Mouse (Mus musculus) heart, embryonic 14.5 days (tissue): ENCODE measurements at regions not wholly inside any gene's neighbourhood (a gene's known extent, or its start where the extent isn't known, plus 50 kb on each side); places are given as distances from the start of the nearest gene placed in this dataset.

Source experiments
- ATAC-seq: fragments of 200-750 bp; cut with Nextera tagmentation; 2 replicates; pipeline ENCODE4 v1.8.0; 2017; ENCODE audit warnings: low read depth, moderate TSS enrichment; ENCODE audit not compliant: insufficient number of reproducible peaks, insufficient read depth, low FRiP score
- H3K27ac ChIP-seq, 2 experiments: fragments of 200-500 bp in 1 of 2; fragments of 300-500 bp in 1 of 2; sonication (generic) in 1 of 2; replicated peaks in 1 of 2; 2 replicates each; pipeline ENCODE4 v1.5.1; 2012 to 2014; ENCODE audit warnings: low read depth in 2 of 2, low read length in 2 of 2, control low read depth in 1 of 2, mild to moderate bottlenecking in 1 of 2, mixed read lengths in 1 of 2; ENCODE audit not compliant: control insufficient read depth in 1 of 2, insufficient read depth in 1 of 2
- H3K27me3 ChIP-seq: fragments of 300-500 bp; sonication (generic); 2 replicates; pipeline ENCODE4 v1.6.1; 2014; ENCODE audit warnings: mild to moderate bottlenecking, low read length, control low read depth; ENCODE audit not compliant: control insufficient read depth, insufficient read depth
- H3K36me3 ChIP-seq: fragments of 300-500 bp; sonication (generic); 2 replicates; pipeline ENCODE4 v1.6.1; 2014; ENCODE audit warnings: mild to moderate bottlenecking, control low read depth, low read length, mixed read lengths; ENCODE audit not compliant: control insufficient read depth, insufficient read depth
- H3K4me1 ChIP-seq, 2 experiments: fragments of 200-500 bp in 1 of 2; fragments of 300-500 bp in 1 of 2; sonication (generic) in 1 of 2; 2 replicates each; pipeline ENCODE4 v1.6.1; 2012 to 2014; ENCODE audit warnings: low read length in 2 of 2, control low read depth in 1 of 2, mixed read lengths in 1 of 2; ENCODE audit not compliant: control insufficient read depth in 2 of 2, insufficient read depth in 2 of 2
- H3K4me2 ChIP-seq: fragments of 300-500 bp; sonication (generic); 2 replicates; pipeline ENCODE4 v1.6.1; 2014; ENCODE audit warnings: mild to moderate bottlenecking, low read length
- H3K4me3 ChIP-seq, 2 experiments: fragments of 200-500 bp in 1 of 2; fragments of 300-500 bp in 1 of 2; sonication (generic) in 1 of 2; 2 replicates each; pipeline ENCODE4 v1.5.1; 2012 to 2014; ENCODE audit warnings: low read length in 2 of 2, mild to moderate bottlenecking in 2 of 2, control low read depth in 1 of 2, low read depth in 1 of 2, moderate library complexity in 1 of 2; ENCODE audit not compliant: control insufficient read depth in 1 of 2, insufficient read depth in 1 of 2
- H3K9ac ChIP-seq: fragments of 300-500 bp; sonication (generic); 2 replicates; pipeline ENCODE4 v1.6.1; 2014; ENCODE audit warnings: mild to moderate bottlenecking, low read length
- H3K9me3 ChIP-seq: fragments of 300-500 bp; sonication (generic); 2 replicates; pipeline ENCODE4 v1.6.1; 2016; ENCODE audit warnings: low read length, control low read depth; ENCODE audit not compliant: control insufficient read depth
- WGBS: fragments of 180-500 bp; shearing (Covaris S2); extraction: QIAGEN DNeasy Blood & Tissue Kit; methylation state at CpG from one replicate; pipeline ENCODE4 v1.1.7; 2014; 5-methylcytosine and 5-hydroxymethylcytosine counted together

- Histone ChIP-seq H3K9me3 (0 out of 2 replicates have a peak, but pooled peaks cover 2% of the 10 kb centered on the region), H3K4me1 (no peaks in the 10 kb centered on the region), H3K4me3 (no peak overlapping the region), H3K27me3 (no peaks in the 10 kb centered on the region), H3K4me2 (no peak overlapping the region), H3K27ac (no peak overlapping the region), H3K36me3 (no peaks in the 10 kb centered on the region), H3K9ac (no peak overlapping the region)
- WGBS: 89% methylated on average over 4 of the region's 4 CpGs
- no peak for ATAC-seq
These were observed 279.8 kb upstream of the Mad2l1 start for GRCm38 (mm10) chr6:66255378-66255777.

GRCm38 (mm10) chr6:66263429-66263828 lies 271.8 kb upstream of the Mad2l1 start:
- no peaks in the 10 kb centered on the region for H3K9me3 ChIP-seq
- H3K9ac ChIP-seq: no peak overlapping the region
- H3K36me3 ChIP-seq: no peaks in the 10 kb centered on the region
- no peak overlapping the region for H3K4me2 ChIP-seq
- no peaks in the 10 kb centered on the region for H3K4me1 ChIP-seq
- no peak overlapping the region for H3K27ac ChIP-seq
- WGBS: 65% methylated on average over 3 of the region's 3 CpGs
- ATAC-seq: no peak
- H3K4me3 ChIP-seq: no peak overlapping the region
- H3K27me3 ChIP-seq: no peaks in the 10 kb centered on the region

DNA sequence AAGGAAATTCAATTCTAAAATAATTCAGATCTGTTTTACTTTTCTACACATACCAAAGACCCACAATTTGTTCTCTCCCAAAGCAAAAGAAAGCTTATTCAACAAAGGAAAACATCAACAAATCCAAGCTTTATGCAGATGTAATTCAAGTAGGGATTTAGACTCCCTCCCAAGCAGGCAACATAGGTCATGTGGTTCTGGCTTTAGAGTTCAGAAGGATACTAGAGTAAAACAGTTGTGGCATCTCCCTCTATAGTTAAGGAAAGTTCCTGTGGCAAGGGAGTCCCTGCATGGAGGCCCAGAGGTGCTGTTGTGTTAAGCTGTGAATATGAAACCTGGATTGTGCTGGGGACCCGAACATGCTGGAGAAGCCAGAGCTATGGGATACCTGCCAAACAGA lies 271.3 kb upstream of the Mad2l1 start:
- no peak for ATAC-seq
- no peaks in the 10 kb centered on the region for H3K36me3 ChIP-seq
- H3K4me3 ChIP-seq: no peak overlapping the region
- H3K4me2 ChIP-seq: no peak overlapping the region
- 79% methylated on average over 1 of the region's 1 CpGs for WGBS
- H3K27me3 ChIP-seq: no peaks in the 10 kb centered on the region
- H3K27ac ChIP-seq: no peak overlapping the region
- no peaks in the 10 kb centered on the region for H3K4me1 ChIP-seq
- H3K9me3 ChIP-seq: no peaks in the 10 kb centered on the region
- H3K9ac ChIP-seq: no peak overlapping the region

DNA sequence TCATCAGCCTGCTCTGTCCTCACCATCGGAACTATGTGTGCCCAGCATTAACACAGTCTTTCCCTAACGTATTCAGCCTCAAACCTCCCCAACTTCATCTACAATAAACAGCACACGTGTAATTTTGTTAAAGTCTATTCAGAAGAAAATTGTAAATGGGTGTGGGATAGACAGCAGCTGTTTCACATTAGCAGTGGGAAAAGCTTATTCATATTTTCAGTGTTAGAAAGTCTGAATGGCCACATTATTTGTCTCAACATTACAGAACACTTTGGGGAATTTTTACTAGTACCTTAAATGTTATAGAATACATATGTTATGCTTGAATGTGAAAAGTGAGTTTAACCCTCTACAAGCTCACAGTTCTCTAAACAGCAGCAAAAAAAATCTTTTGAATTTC lies 266.8 kb upstream of the Mad2l1 start:
- H3K4me1 ChIP-seq: peaks cover 2 to 8% of the 10 kb centered on the region in 2 experiments; a peak in 2 of 4 replicates
- WGBS: 63% methylated on average over 3 of the region's 3 CpGs
- H3K4me2 ChIP-seq: no peak overlapping the region
- H3K4me3 ChIP-seq: no peak overlapping the region
- H3K9me3 ChIP-seq: no peaks in the 10 kb centered on the region
- H3K27ac ChIP-seq: no peak overlapping the region
- H3K36me3 ChIP-seq: no peaks in the 10 kb centered on the region
- H3K27me3 ChIP-seq: no peaks in the 10 kb centered on the region
- ATAC-seq: no peak
- H3K9ac ChIP-seq: no peak overlapping the region

DNA sequence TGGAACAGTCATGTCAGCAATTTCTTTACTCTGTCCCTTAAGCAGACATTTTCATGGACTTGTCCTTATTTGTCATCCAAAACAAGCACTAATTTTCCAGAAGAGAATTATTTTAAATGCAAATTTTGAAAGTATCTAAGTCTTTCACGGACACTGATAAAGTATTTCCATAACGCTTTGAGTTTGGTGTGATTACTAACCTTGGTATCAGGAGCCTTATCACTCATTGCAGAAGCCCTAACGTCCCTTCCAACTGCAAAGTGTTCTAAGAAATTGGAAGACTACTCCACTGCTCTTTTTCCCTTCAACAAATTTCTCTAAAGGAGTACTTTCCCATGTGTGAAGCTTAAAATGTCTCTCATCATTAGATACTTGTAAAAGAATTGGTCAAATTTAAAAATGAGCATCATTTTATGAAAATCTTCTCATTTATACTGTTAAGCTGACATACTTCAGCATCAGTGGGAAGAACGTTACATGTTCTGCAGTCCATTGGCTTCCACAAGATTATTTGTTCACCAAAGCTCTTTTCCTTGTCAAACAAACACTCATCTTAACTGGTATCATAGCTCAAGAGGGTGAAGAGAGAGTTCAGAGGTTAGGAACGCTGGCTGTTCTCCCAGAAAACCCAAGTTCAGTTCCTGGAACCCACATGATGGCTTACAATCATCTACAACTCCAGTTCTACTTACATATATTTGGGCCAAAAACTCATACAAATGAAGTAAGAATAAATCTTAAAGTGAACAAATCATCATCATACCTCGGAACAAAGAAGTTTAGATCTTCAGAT lies 263.6 kb upstream of the Mad2l1 start:
- no peak for ATAC-seq
- Histone ChIP-seq H3K27me3 (no peaks in the 10 kb centered on the region), H3K36me3 (no peaks in the 10 kb centered on the region), H3K27ac (no peak overlapping the region), H3K9ac (no peak overlapping the region), H3K4me1 (peaks cover 2 to 8% of the 10 kb centered on the region in 2 experiments; a peak in 2 of 4 replicates), H3K4me2 (no peak overlapping the region), H3K9me3 (no peaks in the 10 kb centered on the region), H3K4me3 (no peak overlapping the region)
- 32% methylated on average over 6 of the region's 6 CpGs for WGBS

GRCm38 (mm10) chr6:66272216-66272615 lies 263.0 kb upstream of the Mad2l1 start:
- Histone ChIP-seq H3K9ac (no peak overlapping the region), H3K36me3 (no peaks in the 10 kb centered on the region), H3K27ac (no peak overlapping the region), H3K4me2 (no peak overlapping the region), H3K4me1 (peaks cover 2 to 8% of the 10 kb centered on the region in 2 experiments; a peak in 2 of 4 replicates), H3K27me3 (no peaks in the 10 kb centered on the region), H3K9me3 (no peaks in the 10 kb centered on the region), H3K4me3 (no peak overlapping the region)
- 44% methylated on average over 2 of the region's 2 CpGs for WGBS
- ATAC-seq: no peak

DNA sequence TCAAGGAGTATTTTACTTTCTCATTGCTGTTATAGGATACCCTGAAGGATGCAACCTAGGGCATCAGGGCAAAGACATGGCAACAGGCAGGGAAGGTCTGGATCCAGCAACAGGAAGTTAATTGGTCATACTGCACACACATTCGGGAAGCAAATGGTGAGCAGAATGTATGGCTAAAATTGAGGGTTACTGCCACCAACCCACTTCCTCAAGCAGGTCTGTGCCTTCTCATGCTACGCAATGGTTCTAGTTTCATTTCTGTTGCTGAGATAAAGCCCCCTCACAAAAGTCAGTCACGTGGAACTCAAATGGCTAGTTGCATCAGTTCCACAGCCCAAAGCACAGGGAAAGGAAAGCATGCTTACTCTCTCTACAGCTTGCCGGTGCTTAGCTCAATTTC lies 260.5 kb upstream of the Mad2l1 start:
- no peak overlapping the region for H3K4me2 ChIP-seq
- H3K27me3 ChIP-seq: no peaks in the 10 kb centered on the region
- no peak overlapping the region for H3K27ac ChIP-seq
- WGBS: 82% methylated on average over 4 of the region's 4 CpGs
- no peaks in the 10 kb centered on the region for H3K36me3 ChIP-seq
- peaks cover 3% of the 10 kb centered on the region; the same call in 1 of the 2 replicates for H3K9me3 ChIP-seq
- H3K9ac ChIP-seq: no peak overlapping the region
- H3K4me3 ChIP-seq: no peak overlapping the region
- no peak for ATAC-seq
- peaks cover 2 to 8% of the 10 kb centered on the region in 2 experiments; a peak in 2 of 4 replicates for H3K4me1 ChIP-seq

DNA sequence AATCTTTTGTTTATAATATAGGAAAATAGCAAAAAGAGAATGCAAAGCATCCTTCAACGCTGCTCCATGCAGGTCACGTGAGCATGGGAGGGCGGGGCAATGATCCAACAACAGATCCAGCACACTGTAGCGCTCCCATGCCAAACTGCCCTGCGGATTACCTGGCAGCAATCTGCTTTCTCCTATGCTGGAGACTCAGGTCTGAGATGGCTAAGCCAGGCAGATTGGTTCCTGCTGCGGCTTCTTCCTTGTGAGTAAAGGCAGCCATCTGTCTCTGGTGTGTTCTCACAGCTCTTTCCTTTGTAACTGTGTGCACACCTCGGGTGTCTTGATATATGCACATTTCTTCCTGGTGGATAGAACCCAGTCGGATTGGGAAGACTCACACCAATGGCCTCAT lies 254.5 kb upstream of the Mad2l1 start:
- Histone ChIP-seq H3K4me1 (no peaks in the 10 kb centered on the region), H3K9ac (no peak overlapping the region), H3K4me2 (no peak overlapping the region), H3K27ac (no peak overlapping the region), H3K27me3 (no peaks in the 10 kb centered on the region), H3K9me3 (peaks cover 3% of the 10 kb centered on the region; the same call in 1 of the 2 replicates), H3K36me3 (no peaks in the 10 kb centered on the region), H3K4me3 (no peak overlapping the region)
- 82% methylated on average over 8 of the region's 8 CpGs for WGBS
- ATAC-seq: no peak
